Mouse (Mus musculus) small intestine, adult 2 months (tissue): Measurements from ENCODE around the gene Gm5640.

ENCODE experiments used
- CTCF ChIP-seq: fragments of 200-500 bp; IDR thresholded peaks from 2 replicates; pipeline ENCODE4 v1.5.1; 2012; ENCODE audit warnings: low read depth, mild to moderate bottlenecking, control low read depth, inconsistent platforms, low read length, moderate library complexity, mixed read lengths; ENCODE audit not compliant: insufficient replicate concordance, insufficient read length; ENCODE audit errors: extremely low read depth
- POLR2A ChIP-seq: fragments of 200-500 bp; IDR thresholded peaks from 2 replicates; pipeline ENCODE4 v1.6.1; 2012; ENCODE audit warnings: low read depth, mild to moderate bottlenecking, control low read depth, inconsistent platforms, low read length, moderate library complexity

- TF ChIP-seq POLR2A (no peak), CTCF (no peak)
Measured at GRCm38 (mm10) chrX:74592379-74592778, 53.1 kb downstream of the Gm5640 start, which contains the start of gene Olfr1325.
